Mouse (Mus musculus): Measurements from ENCODE around the gene Ttc4. TPM values are rescaled to one million over a fixed set of nuclear protein-coding genes. Genes with fewer than 3 reads are reported as not detected.

The Ttc4 gene
- 55.6 and 57.7 TPM in 2 replicates for polyA plus RNA-seq (2016; fragmentation: Nextera tagmentation; extraction: Ambion mirVana)

- Histone ChIP-seq H3K27me3 (replicated peaks) (no peaks in the 10 kb centered on the region), H3K4me1 (replicated peaks) (peaks cover 11% of the 10 kb centered on the region), H3K9ac (peak within 1 kb of the TSS; percentile 93), H3K4me2 (peak within 1 kb of the TSS; percentile 91), H3K4me3 (peak within 1 kb of the TSS; percentile 91), H3K36me3 (peaks cover 36% of the 10 kb centered on the region), H3K9me3 (replicated peaks) (no peaks in the 10 kb centered on the region), H3K27ac (ENCODE audit: poor library complexity, severe bottlenecking) (peak within 1 kb of the TSS; percentile 22; the same call in 1 of the 2 replicates)
- peak; percentile 97 for ATAC-seq (ENCODE audit: insufficient number of reproducible peaks, low FRiP score)
- under 1% methylated on average over 43 of the region's 43 CpGs for WGBS
These were observed at the start of gene Ttc4 for GRCm38 (mm10) chr4:106678442-106679118. Ttc4 (minus strand) TSS chr4:106678944.

DNA sequence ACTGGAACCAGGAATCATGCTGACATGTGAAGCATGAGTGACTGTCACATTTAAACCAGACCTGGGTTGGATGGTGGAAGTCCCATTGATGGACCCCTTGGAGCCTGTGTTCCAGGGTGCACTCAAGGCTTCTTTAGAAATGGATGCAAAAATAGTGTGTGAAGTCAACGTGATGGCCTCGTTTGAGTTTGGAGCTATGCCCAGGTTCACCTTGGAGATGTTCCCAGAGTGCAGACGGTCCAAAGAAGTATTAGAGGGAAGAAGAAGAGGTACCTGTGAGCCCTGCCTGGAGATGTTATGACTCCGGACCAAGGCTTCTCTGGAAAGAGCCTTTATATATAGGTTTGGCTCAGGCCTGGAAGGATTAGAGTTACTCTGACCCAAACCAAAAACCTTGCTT is 41.9 kb upstream of the Ttc4 start:
- no peak overlapping the region for H3K27ac ChIP-seq (ENCODE audit: poor library complexity, severe bottlenecking)
- H3K4me3 ChIP-seq = no peak overlapping the region
- H3K27me3 ChIP-seq (replicated peaks) = peaks cover 16% of the 10 kb centered on the region; the same call in 1 of the 2 replicates
- H3K9ac ChIP-seq = no peak overlapping the region
- no peak overlapping the region for H3K4me2 ChIP-seq
- no peak for ATAC-seq (ENCODE audit: insufficient number of reproducible peaks, low FRiP score)
- 74% methylated on average over 4 of the region's 4 CpGs for WGBS
- H3K9me3 ChIP-seq (replicated peaks) = no peaks in the 10 kb centered on the region
- no peaks in the 10 kb centered on the region for H3K4me1 ChIP-seq (replicated peaks)
- H3K36me3 ChIP-seq = no peaks in the 10 kb centered on the region

DNA sequence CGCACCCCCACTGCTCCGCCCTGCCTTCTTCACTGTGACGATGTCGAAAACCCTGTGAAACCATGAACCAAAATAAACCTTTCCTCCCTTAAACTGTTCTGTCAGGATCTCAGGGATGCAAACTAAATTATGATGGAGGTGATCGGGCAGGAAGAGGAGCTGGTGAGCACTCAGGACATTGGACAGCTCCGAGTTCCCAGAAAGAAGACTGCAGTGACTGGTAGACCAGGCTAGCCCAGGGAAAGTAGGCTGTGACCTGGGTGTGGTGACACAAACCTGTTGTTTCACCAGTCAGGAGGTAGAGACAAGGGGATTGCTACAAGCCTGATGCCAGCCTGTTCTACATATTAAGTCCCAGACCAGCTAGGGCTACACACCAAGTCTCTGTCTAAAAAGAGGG is 34.9 kb upstream of the Ttc4 start:
- no peaks in the 10 kb centered on the region for H3K36me3 ChIP-seq
- 86% methylated on average over 6 of the region's 6 CpGs for WGBS
- H3K4me3 ChIP-seq = no peak overlapping the region
- no peaks in the 10 kb centered on the region for H3K4me1 ChIP-seq (replicated peaks)
- H3K27me3 ChIP-seq (replicated peaks) = peaks cover 38% of the 10 kb centered on the region
- H3K9ac ChIP-seq = no peak overlapping the region
- no peak overlapping the region for H3K27ac ChIP-seq (ENCODE audit: poor library complexity, severe bottlenecking)
- no peak for ATAC-seq (ENCODE audit: insufficient number of reproducible peaks, low FRiP score)
- H3K9me3 ChIP-seq (replicated peaks) = 0 out of 2 replicates have a peak, but pooled peaks cover 5% of the 10 kb centered on the region
- no peak overlapping the region for H3K4me2 ChIP-seq

DNA sequence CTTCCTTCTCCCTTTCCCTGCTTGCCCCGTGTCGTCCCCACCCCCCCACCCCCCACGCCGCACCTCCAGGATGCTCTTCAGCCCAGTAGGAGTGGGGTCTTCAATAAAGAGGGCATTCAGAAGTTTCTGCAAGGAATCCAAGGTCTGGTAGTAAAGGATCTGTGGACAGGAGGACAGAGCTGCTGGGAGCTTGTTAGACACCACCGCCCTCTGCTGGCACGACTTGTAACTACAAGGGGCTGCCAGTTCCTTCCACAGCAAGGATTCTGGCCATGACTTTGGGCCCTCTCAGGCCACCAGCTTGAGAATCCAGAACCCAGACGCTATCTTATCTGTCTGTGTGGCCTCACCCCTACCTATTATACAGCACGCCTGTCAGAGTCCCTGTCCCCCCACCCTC is 29.7 kb upstream of the Ttc4 start:
- Histone ChIP-seq H3K36me3 (no peaks in the 10 kb centered on the region), H3K4me1 (replicated peaks) (peaks cover 10% of the 10 kb centered on the region; the same call in 1 of the 2 replicates), H3K9ac (peak overlapping the region; percentile 25; the same call in 1 of the 2 replicates), H3K27me3 (replicated peaks) (peaks cover 23% of the 10 kb centered on the region; the same call in 1 of the 2 replicates), H3K27ac (ENCODE audit: poor library complexity, severe bottlenecking) (no peak overlapping the region), H3K4me2 (peak overlapping the region; percentile 58), H3K9me3 (replicated peaks) (0 out of 2 replicates have a peak, but pooled peaks cover 5% of the 10 kb centered on the region), H3K4me3 (no peak overlapping the region)
- 0 out of 2 replicates have a peak, but pooled peaks have one; percentile 63 for ATAC-seq (ENCODE audit: insufficient number of reproducible peaks, low FRiP score)
- 1% methylated on average over 8 of the region's 8 CpGs for WGBS

DNA sequence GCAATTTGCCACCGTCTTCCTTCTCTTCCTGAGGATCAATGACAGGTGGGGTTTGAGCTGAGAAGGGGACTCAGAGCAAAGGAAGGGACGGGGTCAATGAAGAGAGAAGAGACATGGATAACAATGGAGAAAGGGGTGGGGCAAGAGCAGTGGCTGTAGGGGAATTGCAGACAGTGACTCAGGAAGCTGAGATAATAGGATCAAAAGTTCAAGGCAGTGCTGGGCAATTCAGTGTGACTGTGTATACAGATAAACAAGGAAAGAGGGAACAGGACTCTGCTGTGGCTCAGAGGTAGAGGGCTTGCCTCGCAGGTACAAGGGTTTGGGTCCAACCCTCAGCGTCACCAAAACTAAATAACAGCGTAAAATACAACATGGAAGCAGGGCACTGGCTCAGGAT is 29.2 kb upstream of the Ttc4 start:
- H3K27me3 ChIP-seq (replicated peaks) = peaks cover 27% of the 10 kb centered on the region
- H3K9me3 ChIP-seq (replicated peaks) = 0 out of 2 replicates have a peak, but pooled peaks cover 5% of the 10 kb centered on the region
- WGBS = 23% methylated on average over 5 of the region's 5 CpGs
- peak overlapping the region; percentile 58 for H3K4me2 ChIP-seq
- H3K4me3 ChIP-seq = no peak overlapping the region
- H3K4me1 ChIP-seq (replicated peaks) = peaks cover 10% of the 10 kb centered on the region; the same call in 1 of the 2 replicates
- ATAC-seq (ENCODE audit: insufficient number of reproducible peaks, low FRiP score) = peak; percentile 71
- H3K36me3 ChIP-seq = no peaks in the 10 kb centered on the region
- no peak overlapping the region for H3K27ac ChIP-seq (ENCODE audit: poor library complexity, severe bottlenecking)
- H3K9ac ChIP-seq = peak overlapping the region; percentile 25; the same call in 1 of the 2 replicates

DNA sequence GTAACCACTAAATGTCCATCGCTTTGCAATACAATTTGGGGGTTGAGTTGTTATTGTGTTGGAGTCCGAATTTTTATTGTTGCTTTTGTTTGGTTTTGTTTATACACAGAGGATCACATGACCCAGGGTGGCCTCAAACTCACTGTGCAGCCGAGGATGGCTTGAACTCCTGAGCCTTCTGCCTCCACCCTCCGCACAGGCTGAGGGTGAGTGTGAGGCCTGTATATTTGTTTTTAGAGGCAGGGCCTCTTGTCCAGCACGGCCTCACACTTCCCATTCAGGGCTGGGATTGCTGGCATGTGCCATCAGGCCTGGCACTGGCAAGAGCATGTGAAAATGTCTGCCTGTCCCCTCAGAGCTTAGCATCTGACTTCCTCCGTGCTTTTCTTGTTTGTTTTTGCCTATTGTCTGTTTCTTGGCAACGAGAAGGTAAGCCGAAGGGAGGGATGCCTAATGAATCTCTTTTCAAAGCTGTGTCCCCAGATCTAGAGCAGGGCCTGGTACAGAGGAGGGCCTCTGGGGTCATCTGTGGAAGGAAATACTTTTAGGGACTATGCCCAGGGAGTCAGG is 26.4 kb upstream of the Ttc4 start:
- no peak overlapping the region for H3K4me3 ChIP-seq
- no peak overlapping the region for H3K9ac ChIP-seq
- H3K4me2 ChIP-seq = no peak overlapping the region
- peaks cover 10% of the 10 kb centered on the region; the same call in 1 of the 2 replicates for H3K4me1 ChIP-seq (replicated peaks)
- H3K9me3 ChIP-seq (replicated peaks) = no peaks in the 10 kb centered on the region
- ATAC-seq (ENCODE audit: insufficient number of reproducible peaks, low FRiP score) = no peak
- 60% methylated on average over 8 of the region's 8 CpGs for WGBS
- peaks cover 35% of the 10 kb centered on the region for H3K27me3 ChIP-seq (replicated peaks)
- no peaks in the 10 kb centered on the region for H3K36me3 ChIP-seq
- no peak overlapping the region for H3K27ac ChIP-seq (ENCODE audit: poor library complexity, severe bottlenecking)

- Histone ChIP-seq H3K4me3 (no peak overlapping the region), H3K27me3 (replicated peaks) (peaks cover 32% of the 10 kb centered on the region), H3K27ac (ENCODE audit: poor library complexity, severe bottlenecking) (no peak overlapping the region), H3K4me1 (replicated peaks) (peaks cover 10% of the 10 kb centered on the region; the same call in 1 of the 2 replicates), H3K9ac (no peak overlapping the region), H3K36me3 (no peaks in the 10 kb centered on the region), H3K4me2 (no peak overlapping the region), H3K9me3 (replicated peaks) (no peaks in the 10 kb centered on the region)
- ATAC-seq (ENCODE audit: insufficient number of reproducible peaks, low FRiP score) = no peak
- WGBS = 62% methylated on average over 11 of the region's 11 CpGs
These were observed 25.7 kb upstream of the Ttc4 start for GRCm38 (mm10) chr4:106704416-106704815.

DNA sequence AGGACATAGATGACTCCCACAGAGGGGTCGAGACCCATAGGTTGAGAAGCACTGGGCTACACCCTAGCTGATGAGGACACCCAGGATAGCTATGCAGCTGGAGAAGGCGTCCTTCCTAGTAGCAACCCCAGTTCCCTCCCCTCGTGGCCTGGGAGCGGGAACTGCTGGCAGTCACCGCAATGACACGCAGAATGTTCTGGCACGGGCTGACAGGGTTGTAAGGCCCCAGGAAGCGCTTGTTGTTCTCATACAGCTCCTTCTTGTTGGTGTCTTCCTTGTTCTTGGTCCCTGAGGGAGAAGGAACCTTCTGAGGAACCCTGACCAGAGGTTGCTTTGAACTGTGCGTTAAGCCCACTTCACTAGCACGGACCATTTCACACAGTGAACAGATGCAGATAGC is 25.2 kb upstream of the Ttc4 start:
- Histone ChIP-seq H3K4me1 (replicated peaks) (peaks cover 10% of the 10 kb centered on the region; the same call in 1 of the 2 replicates), H3K9me3 (replicated peaks) (no peaks in the 10 kb centered on the region), H3K27me3 (replicated peaks) (peaks cover 29% of the 10 kb centered on the region), H3K27ac (ENCODE audit: poor library complexity, severe bottlenecking) (no peak overlapping the region), H3K4me2 (no peak overlapping the region), H3K4me3 (no peak overlapping the region), H3K36me3 (no peaks in the 10 kb centered on the region), H3K9ac (no peak overlapping the region)
- no peak for ATAC-seq (ENCODE audit: insufficient number of reproducible peaks, low FRiP score)
- WGBS = 74% methylated on average over 10 of the region's 10 CpGs

- WGBS = 59% methylated on average over 4 of the region's 4 CpGs
- no peak overlapping the region for H3K4me2 ChIP-seq
These were observed 22.1 kb upstream of the Ttc4 start for GRCm38 (mm10) chr4:106700798-106701197.

GRCm38 (mm10) chr4:106699989-106700388 is 21.2 kb upstream of the Ttc4 start:
- peaks cover 42% of the 10 kb centered on the region for H3K27me3 ChIP-seq (replicated peaks)
- H3K4me1 ChIP-seq (replicated peaks) = peaks cover 5% of the 10 kb centered on the region; the same call in 1 of the 2 replicates
- 17% methylated on average over 9 of the region's 9 CpGs for WGBS
- ATAC-seq (ENCODE audit: insufficient number of reproducible peaks, low FRiP score) = 0 out of 2 replicates have a peak, but pooled peaks have one; percentile 16
- no peak overlapping the region for H3K4me3 ChIP-seq
- no peaks in the 10 kb centered on the region for H3K36me3 ChIP-seq
- no peak overlapping the region for H3K9ac ChIP-seq
- no peak overlapping the region for H3K27ac ChIP-seq (ENCODE audit: poor library complexity, severe bottlenecking)
- H3K9me3 ChIP-seq (replicated peaks) = no peaks in the 10 kb centered on the region
- no peak overlapping the region for H3K4me2 ChIP-seq

More at GRCm38 (mm10) chr4:106700798-106701197, 22.1 kb upstream of the Ttc4 start:
- Histone ChIP-seq H3K9me3 (replicated peaks) (no peaks in the 10 kb centered on the region), H3K27me3 (replicated peaks) (peaks cover 36% of the 10 kb centered on the region), H3K4me1 (replicated peaks) (peaks cover 5% of the 10 kb centered on the region; the same call in 1 of the 2 replicates), H3K27ac (ENCODE audit: poor library complexity, severe bottlenecking) (no peak overlapping the region), H3K36me3 (no peaks in the 10 kb centered on the region), H3K4me3 (no peak overlapping the region), H3K9ac (no peak overlapping the region)
- ATAC-seq (ENCODE audit: insufficient number of reproducible peaks, low FRiP score) = no peak

DNA sequence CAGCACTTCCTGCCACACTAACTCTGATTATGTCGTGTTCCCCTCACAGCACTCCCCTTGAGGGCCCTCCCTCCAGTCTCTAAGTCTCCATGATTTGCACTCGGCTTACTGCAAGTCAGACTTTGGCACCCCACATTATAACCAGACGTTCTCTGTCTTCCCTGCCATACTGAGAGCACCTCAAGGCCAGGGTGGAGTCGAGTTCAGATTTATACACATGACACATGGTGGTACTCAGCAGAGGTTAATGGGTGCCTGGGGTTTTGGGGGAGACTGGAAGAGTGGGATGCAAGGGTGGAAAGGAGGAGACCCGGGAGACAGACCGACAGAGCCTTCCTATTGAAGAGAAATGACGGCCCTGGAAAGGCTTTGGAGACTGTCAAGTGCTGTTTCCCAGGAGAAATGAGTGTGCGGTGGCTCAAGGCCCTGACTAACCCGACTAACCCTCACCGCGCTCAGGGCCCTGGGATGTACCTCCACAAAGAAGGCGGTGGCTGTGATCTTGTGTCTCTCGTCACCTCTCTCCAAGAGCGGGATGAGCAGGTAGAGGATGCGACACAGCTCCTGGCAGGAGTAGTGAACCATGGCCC is 15.2 kb upstream of the Ttc4 start:
- Histone ChIP-seq H3K4me3 (no peak overlapping the region), H3K27me3 (replicated peaks) (peaks cover 31% of the 10 kb centered on the region), H3K4me2 (no peak overlapping the region), H3K9ac (no peak overlapping the region), H3K9me3 (replicated peaks) (no peaks in the 10 kb centered on the region), H3K27ac (ENCODE audit: poor library complexity, severe bottlenecking) (no peak overlapping the region), H3K4me1 (replicated peaks) (peaks cover 2% of the 10 kb centered on the region), H3K36me3 (no peaks in the 10 kb centered on the region)
- ATAC-seq (ENCODE audit: insufficient number of reproducible peaks, low FRiP score) = no peak
- WGBS = 77% methylated on average over 15 of the region's 15 CpGs

All from heart, embryonic 12.5 days (tissue).